Mouse (Mus musculus) megakaryocyte, adult 5-6 weeks (primary cell): Measurements from ENCODE around the gene Tbc1d10a. TPM values are rescaled to one million over a fixed set of nuclear protein-coding genes. Genes with fewer than 3 reads are reported as not detected.
"Not testable (repeated sequence)": the region's sequence is repeated elsewhere in the genome, so short reads cannot be mapped to it uniquely, and the experiment has no call there.

Source experiments
- ATAC-seq: 2 replicates; pipeline ENCODE4 v1.8.0; 2016; ENCODE audit warnings: mild to moderate bottlenecking, inconsistent platforms; ENCODE audit not compliant: poor library complexity, severe bottlenecking
- total RNA-seq, 2 experiments: library from RNA; stranded (forward) in 1 of 2; stranded (reverse) in 1 of 2; fragments of 153-499, 151-499 nt in 1 of 2; fragments of 221-1000, 200-1000 nt in 1 of 2; gene quantifications; 2 replicates each; pipeline versions ENCODE4 v1.2.3 to v1.2.4; 2015 to 2017

Tbc1d10a gene
- total RNA-seq, 2 experiments from 2014 or later, result 3.8 to 5.5 TPM

GRCm38 (mm10) chr11:4182061-4182460 is 4.5 kb upstream of the Tbc1d10a start:
- ATAC-seq, result no peak

GRCm38 (mm10) chr11:4183511-4183910 is 3.1 kb upstream of the Tbc1d10a start:
- no peak for ATAC-seq

- ATAC-seq, result no peak
Observed at GRCm38 (mm10) chr11:4184251-4184952, 2.2 kb upstream of the Tbc1d10a start.

GRCm38 (mm10) chr11:4185480-4185879 is 1.1 kb upstream of the Tbc1d10a start:
- ATAC-seq, result not testable (repeated sequence)

- no peak for ATAC-seq
Observed at GRCm38 (mm10) chr11:4187318-4187700, 720 bp downstream of the Tbc1d10a start.

GRCm38 (mm10) chr11:4189182-4189581 is 2.6 kb downstream of the Tbc1d10a start:
- no peak for ATAC-seq

GRCm38 (mm10) chr11:4190677-4191076 is 4.1 kb downstream of the Tbc1d10a start:
- ATAC-seq, result no peak

- no peak for ATAC-seq
Observed at GRCm38 (mm10) chr11:4192757-4193156, 6.2 kb downstream of the Tbc1d10a start.

GRCm38 (mm10) chr11:4193420-4193819 is 6.8 kb downstream of the Tbc1d10a start:
- no peak for ATAC-seq

GRCm38 (mm10) chr11:4195597-4196031 is 9.0 kb downstream of the Tbc1d10a start:
- peak; percentile 90 for ATAC-seq

GRCm38 (mm10) chr11:4196636-4197035 is 10.0 kb downstream of the Tbc1d10a start:
- ATAC-seq, result no peak

GRCm38 (mm10) chr11:4197691-4198090 is 11.1 kb downstream of the Tbc1d10a start:
- ATAC-seq, result no peak

GRCm38 (mm10) chr11:4201981-4202700 is 15.6 kb downstream of the Tbc1d10a start:
- ATAC-seq, result no peak

GRCm38 (mm10) chr11:4202995-4203704 is 16.6 kb downstream of the Tbc1d10a start:
- ATAC-seq, result peak; percentile 24; the same call in 1 of the 2 replicates

- peak; percentile 27 for ATAC-seq
Observed at GRCm38 (mm10) chr11:4203705-4204074, 17.1 kb downstream of the Tbc1d10a start.

- no peak for ATAC-seq
Observed at GRCm38 (mm10) chr11:4205097-4205655, 18.6 kb downstream of the Tbc1d10a start.

GRCm38 (mm10) chr11:4205951-4206350 is 19.4 kb downstream of the Tbc1d10a start:
- ATAC-seq, result no peak

GRCm38 (mm10) chr11:4206563-4206962 is 20.0 kb downstream of the Tbc1d10a start:
- ATAC-seq, result peak; percentile 43

- ATAC-seq, result no peak
Observed at GRCm38 (mm10) chr11:4207655-4208054, 21.1 kb downstream of the Tbc1d10a start.

GRCm38 (mm10) chr11:4209556-4209955 is 23.0 kb downstream of the Tbc1d10a start:
- no peak for ATAC-seq

GRCm38 (mm10) chr11:4210786-4211185 is 24.2 kb downstream of the Tbc1d10a start:
- ATAC-seq, result no peak
